Mouse (Mus musculus) small intestine, adult 2 months (tissue): ENCODE measurements around the gene Lrrc74a. TPM values are rescaled to one million over a fixed set of nuclear protein-coding genes. Genes with fewer than 3 reads are reported as not detected.

Experiments
- H3K27ac ChIP-seq: fragments of 200-500 bp; 2 replicates; pipeline ENCODE4 v1.5.1; 2012; ENCODE audit warnings: low read depth, low read length, control low read depth, inconsistent platforms; ENCODE audit not compliant: insufficient read depth
- H3K27me3 ChIP-seq: fragments of 200-500 bp; 2 replicates; pipeline ENCODE4 v1.6.1; 2012; ENCODE audit warnings: mild to moderate bottlenecking, moderate library complexity, low read length, inconsistent platforms; ENCODE audit not compliant: control insufficient read depth, insufficient read depth
- H3K36me3 ChIP-seq: fragments of 200-500 bp; 2 replicates; pipeline ENCODE4 v1.6.1; 2012; ENCODE audit warnings: mild to moderate bottlenecking, low read length, control low read depth, inconsistent platforms; ENCODE audit not compliant: control insufficient read depth, insufficient read depth
- H3K4me1 ChIP-seq: fragments of 200-500 bp; 2 replicates; pipeline ENCODE4 v1.6.1; 2012; ENCODE audit warnings: low read length, inconsistent platforms, mixed read lengths; ENCODE audit not compliant: control insufficient read depth, insufficient read depth, insufficient read length
- H3K4me3 ChIP-seq: fragments of 200-500 bp; 2 replicates; pipeline ENCODE4 v1.5.1; 2012; ENCODE audit warnings: low read depth, mild to moderate bottlenecking, control low read depth, inconsistent platforms, low read length, moderate library complexity
- CTCF ChIP-seq: fragments of 200-500 bp; IDR thresholded peaks from 2 replicates; pipeline ENCODE4 v1.5.1; 2012; ENCODE audit warnings: low read depth, mild to moderate bottlenecking, control low read depth, inconsistent platforms, low read length, moderate library complexity, mixed read lengths; ENCODE audit not compliant: insufficient replicate concordance, insufficient read length; ENCODE audit errors: extremely low read depth
- POLR2A ChIP-seq: fragments of 200-500 bp; IDR thresholded peaks from 2 replicates; pipeline ENCODE4 v1.6.1; 2012; ENCODE audit warnings: low read depth, mild to moderate bottlenecking, control low read depth, inconsistent platforms, low read length, moderate library complexity
- WGBS: fragments of 180-500 bp; shearing (Covaris S2); methylation state at CpG from one replicate; pipeline ENCODE4 v1.1.7; 2018; 5-methylcytosine and 5-hydroxymethylcytosine counted together
- polyA plus RNA-seq: library from polyadenylated mRNA; depleted of rRNA; stranded (reverse); fragments of >200 nt; gene quantifications from 2 replicates; pipeline ENCODE4 v1.2.3, GENCODE M21; 2012

Lrrc74a gene
- polyA plus RNA-seq, 1 experiment = not detected

- Histone ChIP-seq H3K27ac (peak overlapping the region; percentile 86), H3K27me3 (no peaks in the 10 kb centered on the region), H3K4me1 (peaks cover 25% of the 10 kb centered on the region), H3K4me3 (peak overlapping the region; percentile 42), H3K36me3 (no peaks in the 10 kb centered on the region)
- TF ChIP-seq CTCF = no peak
- TF ChIP-seq POLR2A = no peak; the same call in 1 of the 2 replicates
- 4% methylated on average over 23 of the region's 23 CpGs for WGBS
Observed at GRCm38 (mm10) chr12:86801148-86802004, 67.2 kb downstream of the Lrrc74a start.

DNA sequence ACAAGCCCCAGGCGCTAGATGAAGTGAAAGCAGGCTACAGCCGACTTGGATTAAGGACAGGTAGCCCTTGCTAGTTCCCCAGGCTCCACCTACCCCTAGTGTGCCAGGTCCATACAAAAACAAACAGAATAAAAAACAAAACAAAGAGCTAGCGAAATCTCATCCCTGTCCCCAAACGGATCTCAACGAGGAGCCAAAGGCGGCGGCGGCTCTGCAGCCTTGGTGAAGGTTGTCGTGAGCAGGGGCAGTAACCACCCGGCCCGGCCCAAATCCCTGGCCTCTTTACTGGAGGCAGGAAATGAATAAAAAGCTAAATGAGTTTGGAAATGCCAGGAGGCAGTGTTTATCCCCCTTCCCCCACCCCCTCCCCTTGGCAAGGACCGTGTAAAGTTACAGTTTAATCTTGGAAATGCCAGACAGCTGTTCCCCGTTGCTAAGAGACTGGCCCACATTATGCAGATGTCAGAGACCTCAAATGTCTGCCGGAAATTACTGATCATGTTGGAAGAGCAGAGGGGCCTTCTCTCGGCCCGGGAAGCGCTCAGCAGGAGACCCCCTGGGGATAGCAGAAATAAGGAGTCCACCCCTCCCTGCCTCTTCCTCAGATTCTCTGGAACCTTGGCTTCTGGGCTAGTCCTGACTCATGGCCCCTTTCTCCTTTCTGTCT is 68.0 kb downstream of the Lrrc74a start:
- WGBS = 3% methylated on average over 17 of the region's 17 CpGs

DNA sequence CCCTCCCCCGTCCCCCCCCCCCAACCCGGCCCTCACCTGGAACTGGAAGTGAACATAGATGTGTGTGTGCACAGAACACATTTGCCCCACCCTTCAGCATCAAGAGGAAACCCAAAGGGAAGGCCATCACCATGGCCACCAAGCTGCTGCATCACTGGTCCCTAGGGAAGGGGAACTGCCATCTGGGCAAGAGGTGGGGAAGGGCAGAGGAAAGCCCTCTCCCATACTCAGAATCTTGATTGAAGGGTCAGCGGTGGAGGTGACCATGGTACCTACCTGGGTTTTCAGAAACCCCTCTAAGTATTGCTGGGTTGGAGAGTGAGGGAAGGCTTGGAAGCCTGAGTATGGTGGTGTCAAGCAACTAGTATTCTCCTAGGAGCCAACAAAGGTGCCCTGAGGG is 68.7 kb downstream of the Lrrc74a start:
- H3K27ac ChIP-seq = no peak overlapping the region

More for the DNA sequence above, 68.0 kb downstream of the Lrrc74a start:
- TF ChIP-seq CTCF = no peak
- no peak for TF ChIP-seq POLR2A
- Histone ChIP-seq H3K4me1 (peaks cover 25% of the 10 kb centered on the region), H3K4me3 (peak overlapping the region; percentile 42), H3K27me3 (no peaks in the 10 kb centered on the region), H3K27ac (peak overlapping the region; percentile 86), H3K36me3 (no peaks in the 10 kb centered on the region)

DNA sequence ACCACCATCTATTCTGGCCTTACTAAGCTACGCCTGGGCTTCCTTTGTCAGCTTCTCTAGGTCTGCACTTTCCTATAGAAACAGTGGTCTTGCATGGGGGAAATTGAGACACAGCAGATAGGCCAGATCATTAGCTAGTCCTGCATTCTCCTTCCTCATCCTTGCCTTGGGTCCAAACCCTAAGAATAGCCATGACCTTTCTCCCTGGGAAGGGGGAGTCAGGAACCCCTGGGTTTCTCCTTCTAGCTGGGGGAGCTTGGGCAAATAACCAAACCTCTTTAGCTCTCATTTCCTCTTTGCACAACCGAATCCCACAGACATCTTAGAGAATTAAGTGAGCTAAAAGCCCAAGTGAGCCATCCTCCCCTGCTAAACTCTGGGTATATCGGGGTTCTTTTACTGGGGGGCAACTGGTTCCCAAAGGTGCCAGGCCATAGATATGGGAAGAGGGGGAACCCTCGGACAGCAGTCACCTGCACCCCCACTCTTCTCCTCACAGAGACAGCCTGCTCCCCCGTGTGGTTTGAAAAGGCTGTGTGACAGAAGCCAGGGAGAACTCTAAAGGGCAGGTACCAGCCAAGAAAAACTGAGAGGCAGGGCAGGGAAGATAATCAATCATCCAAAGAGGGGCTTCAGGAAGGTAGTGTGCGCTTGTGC is 69.6 kb downstream of the Lrrc74a start:
- H3K36me3 ChIP-seq = no peaks in the 10 kb centered on the region
- peaks cover 25% of the 10 kb centered on the region for H3K4me1 ChIP-seq
- H3K27ac ChIP-seq = 0 out of 2 replicates have a peak overlapping the region, but pooled peaks have one; percentile 8
- TF ChIP-seq CTCF (no peak), POLR2A (no peak)
- no peaks in the 10 kb centered on the region for H3K27me3 ChIP-seq
- WGBS = 58% methylated on average over 6 of the region's 6 CpGs
- H3K4me3 ChIP-seq = no peak overlapping the region

More for the DNA sequence above, 68.7 kb downstream of the Lrrc74a start:
- Histone ChIP-seq H3K36me3 (no peaks in the 10 kb centered on the region), H3K4me1 (peaks cover 25% of the 10 kb centered on the region), H3K27me3 (no peaks in the 10 kb centered on the region), H3K4me3 (no peak overlapping the region)
- 45% methylated on average over 3 of the region's 3 CpGs for WGBS
- TF ChIP-seq POLR2A = no peak
- no peak for TF ChIP-seq CTCF

GRCm38 (mm10) chr12:86804308-86804700 is 70.1 kb downstream of the Lrrc74a start:
- Histone ChIP-seq H3K4me3 (no peak overlapping the region), H3K4me1 (peaks cover 22% of the 10 kb centered on the region), H3K27ac (no peak overlapping the region), H3K36me3 (no peaks in the 10 kb centered on the region), H3K27me3 (no peaks in the 10 kb centered on the region)
- no peak for TF ChIP-seq CTCF
- no peak for TF ChIP-seq POLR2A
- 59% methylated on average over 4 of the region's 4 CpGs for WGBS

- WGBS = 36% methylated on average over 2 of the region's 2 CpGs
- no peak for TF ChIP-seq POLR2A
- TF ChIP-seq CTCF = no peak
- H3K27ac ChIP-seq = no peak overlapping the region
Observed at GRCm38 (mm10) chr12:86804857-86805256, 70.7 kb downstream of the Lrrc74a start.

More at GRCm38 (mm10) chr12:86804857-86805256, 70.7 kb downstream of the Lrrc74a start:
- peaks cover 22% of the 10 kb centered on the region for H3K4me1 ChIP-seq
- H3K4me3 ChIP-seq = no peak overlapping the region
- H3K27me3 ChIP-seq = no peaks in the 10 kb centered on the region
- H3K36me3 ChIP-seq = no peaks in the 10 kb centered on the region
